Mouse (Mus musculus): ENCODE data around the gene Pnp. TPM values are rescaled to one million over a fixed set of nuclear protein-coding genes. Genes with fewer than 3 reads are reported as not detected.
"Not testable (repeated sequence)": the region's sequence is repeated elsewhere in the genome, so short reads cannot be mapped to it uniquely, and the experiment has no call there.

Gene Pnp
- polyA plus RNA-seq, 2 experiments, result 42.1 to 52.6 TPM

GRCm38 (mm10) chr14:50904828-50905129, 26.1 kb upstream of the Pnp start:
- H3K27ac ChIP-seq (replicated peaks; ENCODE audit: low read depth, low read length), result no peak overlapping the region
- H3K36me3 ChIP-seq (ENCODE audit: control insufficient read depth, insufficient read depth, low read length), result no peaks in the 10 kb centered on the region
- TF ChIP-seq POLR2A (IDR thresholded peaks at IDR 0.05; ENCODE audit: borderline replicate concordance, extremely low read depth, insufficient read depth, insufficient read length), result no peak
- no peak overlapping the region for H3K4me2 ChIP-seq (replicated peaks; ENCODE audit: low read depth, low read length, severe bottlenecking)
- H3K9ac ChIP-seq (ENCODE audit: low read depth, low read length, severe bottlenecking), result no peak overlapping the region
- peaks cover 6% of the 10 kb centered on the region; the same call in 1 of the 2 replicates for H3K4me1 ChIP-seq (ENCODE audit: control insufficient read depth, insufficient read depth, low read length)
- ATAC-seq (ENCODE audit: low FRiP score, low read depth) (no peak), DNase-seq (ENCODE audit: low spot score) (no peak)
- H3K9me3 ChIP-seq (ENCODE audit: control insufficient read depth, low read length), result no peaks in the 10 kb centered on the region
- no peaks in the 10 kb centered on the region for H3K27me3 ChIP-seq (ENCODE audit: control insufficient read depth, insufficient read depth, low read length)
- WGBS, result 85% methylated on average over 4 of the region's 4 CpGs
- no peak overlapping the region for H3K4me3 ChIP-seq (replicated peaks; ENCODE audit: low read length)

DNA sequence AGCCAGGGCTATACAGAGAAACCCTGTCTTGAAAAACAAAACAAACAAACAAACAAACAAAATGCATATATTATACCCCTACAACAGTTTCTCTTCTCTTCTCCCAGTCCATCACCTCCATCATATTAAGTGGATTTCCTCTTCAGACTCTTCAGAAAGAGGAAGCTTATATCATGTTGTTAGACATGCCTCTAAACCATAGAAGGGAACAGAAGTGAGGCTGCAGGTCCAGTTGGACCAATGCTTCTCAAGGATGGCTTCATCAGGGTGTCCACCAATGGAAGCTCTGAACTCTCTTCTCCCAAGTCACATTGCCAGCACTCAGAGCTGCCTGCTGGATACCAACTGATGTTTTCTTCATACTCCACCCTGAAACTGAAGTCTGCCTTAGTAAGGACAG, 25.6 kb upstream of the Pnp start:
- not testable (repeated sequence) for H3K27me3 ChIP-seq (ENCODE audit: control insufficient read depth, insufficient read depth, low read length); H3K9ac ChIP-seq (ENCODE audit: low read depth, low read length, severe bottlenecking); H3K36me3 ChIP-seq (ENCODE audit: control insufficient read depth, insufficient read depth, low read length); H3K4me2 ChIP-seq (replicated peaks; ENCODE audit: low read depth, low read length, severe bottlenecking); H3K4me3 ChIP-seq (replicated peaks; ENCODE audit: low read length); H3K9me3 ChIP-seq (ENCODE audit: control insufficient read depth, low read length); H3K4me1 ChIP-seq (ENCODE audit: control insufficient read depth, insufficient read depth, low read length); ATAC-seq (ENCODE audit: low FRiP score, low read depth); DNase-seq (ENCODE audit: low spot score); H3K27ac ChIP-seq (replicated peaks; ENCODE audit: low read depth, low read length)

DNA sequence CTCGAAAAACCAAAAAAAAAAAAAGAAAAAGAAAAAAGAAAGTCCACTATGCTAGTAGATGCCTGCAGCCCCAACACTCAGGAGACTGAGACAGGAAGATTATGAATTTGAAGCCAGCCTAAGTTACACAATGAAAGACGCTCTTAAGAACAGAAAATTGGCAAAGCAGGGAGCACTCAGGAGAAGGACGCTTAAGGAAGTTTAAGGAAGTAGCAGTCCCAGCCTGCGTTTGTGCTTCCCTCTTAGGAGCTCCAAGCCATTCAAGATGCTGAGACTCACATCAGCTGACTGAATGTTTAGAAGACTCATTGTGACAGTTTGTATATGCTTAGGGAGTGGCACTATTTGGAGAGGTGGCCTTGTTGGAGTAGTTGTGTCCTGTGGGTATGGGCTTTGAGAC, 22.8 kb upstream of the Pnp start:
- no peak overlapping the region for H3K4me3 ChIP-seq (replicated peaks; ENCODE audit: low read length)
- H3K9me3 ChIP-seq (ENCODE audit: control insufficient read depth, low read length), result no peaks in the 10 kb centered on the region
- no peak overlapping the region for H3K9ac ChIP-seq (ENCODE audit: low read depth, low read length, severe bottlenecking)
- H3K4me1 ChIP-seq (ENCODE audit: control insufficient read depth, insufficient read depth, low read length), result peaks cover 6% of the 10 kb centered on the region; the same call in 1 of the 2 replicates
- DNase-seq (ENCODE audit: low spot score) (no peak), ATAC-seq (ENCODE audit: low FRiP score, low read depth) (no peak)
- H3K27ac ChIP-seq (replicated peaks; ENCODE audit: low read depth, low read length), result no peak overlapping the region
- H3K36me3 ChIP-seq (ENCODE audit: control insufficient read depth, insufficient read depth, low read length), result peaks cover 22% of the 10 kb centered on the region
- no peak for TF ChIP-seq POLR2A (IDR thresholded peaks at IDR 0.05; ENCODE audit: borderline replicate concordance, extremely low read depth, insufficient read depth, insufficient read length)
- no peak overlapping the region for H3K4me2 ChIP-seq (replicated peaks; ENCODE audit: low read depth, low read length, severe bottlenecking)
- 74% methylated on average over 4 of the region's 4 CpGs for WGBS
- no peaks in the 10 kb centered on the region for H3K27me3 ChIP-seq (ENCODE audit: control insufficient read depth, insufficient read depth, low read length)

DNA sequence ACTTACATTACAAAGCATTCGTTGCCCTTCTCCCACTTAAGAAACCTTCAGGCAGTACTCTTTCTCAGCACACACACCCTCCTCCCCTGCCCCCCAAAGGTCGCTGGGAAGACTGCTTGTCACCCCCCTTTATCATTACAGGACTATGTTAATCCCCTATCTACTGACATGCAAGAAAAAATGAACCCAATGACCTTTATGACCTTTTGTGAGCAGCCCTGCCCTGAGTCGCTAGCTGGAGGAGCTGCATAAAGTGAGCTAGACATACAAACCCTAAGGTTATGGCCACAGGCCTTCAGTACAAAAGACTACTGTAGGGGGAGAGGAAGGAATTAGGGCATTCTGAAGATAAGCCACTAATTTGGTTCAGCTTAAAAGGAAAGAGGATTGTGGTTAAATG, 19.5 kb upstream of the Pnp start:
- peaks cover 51% of the 10 kb centered on the region for H3K36me3 ChIP-seq (ENCODE audit: control insufficient read depth, insufficient read depth, low read length)
- H3K9ac ChIP-seq (ENCODE audit: low read depth, low read length, severe bottlenecking), result no peak overlapping the region
- no peaks in the 10 kb centered on the region for H3K27me3 ChIP-seq (ENCODE audit: control insufficient read depth, insufficient read depth, low read length)
- no peak for TF ChIP-seq POLR2A (IDR thresholded peaks at IDR 0.05; ENCODE audit: borderline replicate concordance, extremely low read depth, insufficient read depth, insufficient read length)
- H3K4me2 ChIP-seq (replicated peaks; ENCODE audit: low read depth, low read length, severe bottlenecking), result no peak overlapping the region
- H3K9me3 ChIP-seq (ENCODE audit: control insufficient read depth, low read length), result no peaks in the 10 kb centered on the region
- DNase-seq (ENCODE audit: low spot score) (no peak), ATAC-seq (ENCODE audit: low FRiP score, low read depth) (no peak)
- H3K27ac ChIP-seq (replicated peaks; ENCODE audit: low read depth, low read length), result no peak overlapping the region
- 62% methylated on average over 3 of the region's 3 CpGs for WGBS
- H3K4me3 ChIP-seq (replicated peaks; ENCODE audit: low read length), result no peak overlapping the region
- no peaks in the 10 kb centered on the region for H3K4me1 ChIP-seq (ENCODE audit: control insufficient read depth, insufficient read depth, low read length)

- not testable (repeated sequence) for H3K9me3 ChIP-seq (ENCODE audit: control insufficient read depth, low read length); DNase-seq (ENCODE audit: low spot score); H3K27ac ChIP-seq (replicated peaks; ENCODE audit: low read depth, low read length); ATAC-seq (ENCODE audit: low FRiP score, low read depth); H3K4me1 ChIP-seq (ENCODE audit: control insufficient read depth, insufficient read depth, low read length); H3K27me3 ChIP-seq (ENCODE audit: control insufficient read depth, insufficient read depth, low read length)
- H3K4me3 ChIP-seq (replicated peaks; ENCODE audit: low read length), result peak overlapping the region; percentile 95
- H3K36me3 ChIP-seq (ENCODE audit: control insufficient read depth, insufficient read depth, low read length), result peaks cover 39% of the 10 kb centered on the region
- H3K9ac ChIP-seq (ENCODE audit: low read depth, low read length, severe bottlenecking), result peak overlapping the region; percentile 81; the same call in 1 of the 2 replicates
- WGBS, result 78% methylated on average over 1 of the region's 1 CpGs
- peak overlapping the region; percentile 72 for H3K4me2 ChIP-seq (replicated peaks; ENCODE audit: low read depth, low read length, severe bottlenecking)
These were observed 7.4 kb upstream of the Pnp start for GRCm38 (mm10) chr14:50923437-50923836.

DNA sequence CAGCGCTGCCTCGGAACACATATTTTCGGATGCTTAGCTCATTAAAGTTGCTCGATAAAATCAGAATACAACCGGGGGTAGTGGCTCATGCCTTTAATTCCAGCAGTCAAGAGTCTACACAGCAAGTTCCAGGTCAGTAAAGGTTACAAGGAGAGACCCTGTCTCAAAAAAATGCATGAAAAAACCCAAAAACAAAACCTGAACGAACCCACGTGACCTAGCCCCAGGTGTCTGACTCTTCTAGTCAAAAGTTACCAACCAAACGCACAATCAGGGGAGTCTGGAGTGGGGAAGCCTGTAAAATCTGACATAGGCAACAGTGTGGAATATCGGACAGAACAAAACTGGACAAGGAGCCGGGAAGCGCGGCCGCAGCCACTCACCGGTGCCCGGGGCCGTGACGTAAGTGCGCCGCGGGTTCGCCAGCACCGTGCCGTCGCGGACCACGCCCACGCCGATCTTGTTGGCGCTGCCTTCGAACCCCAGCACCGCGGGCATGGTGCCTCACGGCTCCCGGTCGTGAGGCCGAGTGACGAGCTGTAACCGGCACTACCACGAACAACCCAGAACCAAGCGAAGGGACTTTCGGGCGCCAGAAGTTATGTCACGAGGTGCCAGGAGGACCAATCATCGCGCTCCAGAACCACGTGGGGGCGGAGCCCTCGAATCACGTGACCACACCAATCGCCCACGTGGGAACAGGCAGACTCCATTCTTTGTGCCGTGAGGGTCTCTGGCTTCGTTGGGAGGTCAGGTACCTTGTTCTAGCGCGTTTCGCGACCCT, 6.4 kb upstream of the Pnp start, which contains the start of the genes Osgep and Apex1:
Gene Osgep, minus strand, starts transcription at position 613 of the 784 bp plus-strand sequence.
Gene Apex1, plus strand, starts transcription at position 688 of the 784 bp plus-strand sequence.
- Histone ChIP-seq H3K4me1 (ENCODE audit: control insufficient read depth, insufficient read depth, low read length) (peaks cover 6% of the 10 kb centered on the region; the same call in 1 of the 2 replicates), H3K9me3 (ENCODE audit: control insufficient read depth, low read length) (no peaks in the 10 kb centered on the region), H3K27me3 (ENCODE audit: control insufficient read depth, insufficient read depth, low read length) (no peaks in the 10 kb centered on the region), H3K27ac (replicated peaks; ENCODE audit: low read depth, low read length) (peak within 1 kb of the TSS; percentile 93), H3K9ac (ENCODE audit: low read depth, low read length, severe bottlenecking) (peak within 1 kb of the TSS; percentile 81), H3K4me2 (replicated peaks; ENCODE audit: low read depth, low read length, severe bottlenecking) (peak within 1 kb of the TSS; percentile 72), H3K36me3 (ENCODE audit: control insufficient read depth, insufficient read depth, low read length) (peaks cover 40% of the 10 kb centered on the region), H3K4me3 (replicated peaks; ENCODE audit: low read length) (peak within 1 kb of the TSS; percentile 95)
- TF ChIP-seq POLR2A (IDR thresholded peaks at IDR 0.05; ENCODE audit: borderline replicate concordance, extremely low read depth, insufficient read depth, insufficient read length), result peak; percentile 49; the same call in 1 of the 2 replicates
- WGBS, result under 1% methylated on average over 54 of the region's 57 CpGs
- ATAC-seq (ENCODE audit: low FRiP score, low read depth) (peak; percentile 98), DNase-seq (ENCODE audit: low spot score) (peak; percentile 99)
